Mouse (Mus musculus): ENCODE results near the gene Lrch1.

GRCm38 (mm10) chr14:74723541-74723940, 224.1 kb downstream of the Lrch1 start:
- TF ChIP-seq POLR2A (IDR thresholded peaks at IDR 0.05; ENCODE audit: borderline replicate concordance, insufficient read depth, low read length) (no peak), CTCF (IDR thresholded peaks at IDR 0.05; ENCODE audit: borderline replicate concordance, insufficient read depth, low read depth, low read length) (no peak)

All from cerebellum, adult 2 months (tissue).